Mouse (Mus musculus) hindbrain, embryonic 13.5 days (tissue): ENCODE results near the gene Gm9774. TPM values are rescaled to one million over a fixed set of nuclear protein-coding genes. Genes with fewer than 3 reads are reported as not detected.

Experiments
- polyA plus RNA-seq: library from polyadenylated mRNA; unstranded; fragments of >200 nt; fragmentation: Nextera tagmentation; extraction: Ambion mirVana; gene quantifications from 2 replicates; pipeline ENCODE4 v1.2.1, GENCODE M21; 2015

The Gm9774 gene
- polyA plus RNA-seq, 1 experiment from 2014 or later: 11.1 TPM

Other genes starting within 250 kb of the Gm9774 start
- gene Sprr2a1, start 213.6 kb downstream of the Gm9774 start, polyA plus RNA-seq: not detected in 2 replicates
- not detected in 2 replicates for gene Sprr2a2, start 213.5 kb downstream of the Gm9774 start, polyA plus RNA-seq
- not detected in 2 replicates for gene Sprr2a3, start 144.0 kb downstream of the Gm9774 start, polyA plus RNA-seq
- 0.35 TPM in 1 of 2 replicates, not detected in the other for gene Sprr2b, start 112.8 kb downstream of the Gm9774 start, polyA plus RNA-seq
- not detected in 2 replicates for gene Sprr2d, start 90.3 kb downstream of the Gm9774 start, polyA plus RNA-seq
- not detected in 2 replicates for gene Sprr2e, start 77.3 kb downstream of the Gm9774 start, polyA plus RNA-seq
- not detected in 2 replicates for gene Sprr2f, start 64.2 kb downstream of the Gm9774 start, polyA plus RNA-seq
- gene Sprr2h, start 43.7 kb downstream of the Gm9774 start, polyA plus RNA-seq: not detected in 2 replicates
- not detected in 2 replicates for gene Sprr2i, start 21.4 kb downstream of the Gm9774 start, polyA plus RNA-seq
- gene Sprr2j-ps, start 11.3 kb downstream of the Gm9774 start, polyA plus RNA-seq: not detected in 2 replicates
- not detected in 2 replicates for gene Sprr2k, start 3.2 kb upstream of the Gm9774 start, polyA plus RNA-seq
- not detected in 2 replicates for gene Sprr1b, start 9.4 kb upstream of the Gm9774 start, polyA plus RNA-seq
- gene Sprr3, start 29.3 kb upstream of the Gm9774 start, polyA plus RNA-seq: not detected in 2 replicates
- not detected in 2 replicates for gene Sprr1a, start 56.5 kb upstream of the Gm9774 start, polyA plus RNA-seq
- gene Sprr4, start 71.1 kb upstream of the Gm9774 start, polyA plus RNA-seq: not detected in 2 replicates
- gene 2310046K23Rik, start 105.1 kb upstream of the Gm9774 start, polyA plus RNA-seq: not detected in 2 replicates
- not detected in 2 replicates for gene Ivl, start 144.3 kb upstream of the Gm9774 start, polyA plus RNA-seq
- gene Smcp, start 159.6 kb upstream of the Gm9774 start, polyA plus RNA-seq: not detected in 2 replicates
- not detected in 2 replicates for gene 2210017I01Rik, start 178.1 kb upstream of the Gm9774 start, polyA plus RNA-seq
- gene Lce6a, start 192.2 kb upstream of the Gm9774 start, polyA plus RNA-seq: not detected in 2 replicates
- not detected in 2 replicates for gene Lce1a1, start 218.9 kb upstream of the Gm9774 start, polyA plus RNA-seq
- not detected in 2 replicates for gene Lce1b, start 227.5 kb upstream of the Gm9774 start, polyA plus RNA-seq
- gene Lce1a2, start 240.9 kb upstream of the Gm9774 start, polyA plus RNA-seq: not detected in 2 replicates
- not detected in 2 replicates for gene Lce1c, start 249.8 kb upstream of the Gm9774 start, polyA plus RNA-seq